Mouse (Mus musculus): ENCODE data around the gene Pdxp. TPM values are rescaled to one million over a fixed set of nuclear protein-coding genes. Genes with fewer than 3 reads are reported as not detected.

The Pdxp gene
- polyA plus RNA-seq, 1 experiment from 2014 or later: 11.8 TPM

DNA sequence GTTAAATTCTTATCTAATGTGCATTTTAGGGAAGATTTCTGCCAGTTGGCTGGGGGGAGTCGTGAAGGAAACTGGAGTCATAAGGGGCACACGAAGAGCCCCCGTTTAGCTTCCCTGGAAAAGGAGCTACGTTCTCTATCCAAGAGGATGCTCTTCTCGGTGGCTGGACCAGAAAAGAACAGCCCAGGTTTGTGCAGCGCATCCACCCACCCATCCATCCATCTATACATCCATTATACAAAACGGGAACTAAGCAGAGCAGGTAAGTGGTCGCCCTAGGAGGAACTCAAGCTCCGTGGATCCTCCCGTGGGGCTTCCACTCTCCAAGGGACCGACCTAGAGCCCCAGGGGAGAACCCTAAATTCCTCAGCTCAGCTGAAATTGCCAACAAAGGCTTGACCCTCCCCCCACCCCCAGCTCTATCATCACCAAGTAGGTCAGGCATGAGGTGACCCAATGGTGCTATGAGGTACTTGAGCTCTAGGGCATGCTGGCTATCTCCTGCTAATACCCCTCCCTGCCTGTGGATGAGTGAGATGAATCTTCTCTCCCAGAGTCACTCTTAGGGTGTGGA is 34.5 kb downstream of the Pdxp start:
- WGBS: 6% methylated on average over 11 of the region's 11 CpGs

DNA sequence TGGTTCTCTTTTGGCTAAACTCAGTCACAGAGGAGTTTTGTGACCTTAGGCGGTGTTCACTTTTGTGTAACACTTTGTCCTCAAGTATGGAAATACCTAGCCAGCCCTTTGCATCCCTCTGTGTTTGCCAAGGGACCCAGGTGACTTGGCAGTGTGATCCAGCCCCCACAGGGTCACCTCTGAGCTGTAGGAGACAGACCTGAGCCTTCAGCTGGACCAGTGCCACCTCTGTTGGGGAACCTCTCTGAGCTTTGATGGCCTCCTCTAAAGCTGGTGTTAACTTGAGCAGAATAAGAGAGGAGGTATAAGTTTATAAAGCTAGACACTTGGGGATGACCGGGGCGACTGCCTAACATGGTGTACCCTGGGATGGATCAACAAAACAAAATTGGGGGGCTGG is 35.2 kb downstream of the Pdxp start:
- Histone ChIP-seq H3K4me1 (peaks cover 7% of the 10 kb centered on the region; the same call in 1 of the 2 replicates), H3K27ac (no peak overlapping the region), H3K4me2 (no peak overlapping the region), H3K36me3 (no peaks in the 10 kb centered on the region), H3K4me3 (replicated peaks) (no peak overlapping the region), H3K9ac (no peak overlapping the region), H3K9me3 (no peaks in the 10 kb centered on the region), H3K27me3 (replicated peaks) (no peaks in the 10 kb centered on the region)
- no peak for ATAC-seq (ENCODE audit: insufficient read depth, low FRiP score, low read depth)
- 96% methylated on average over 3 of the region's 3 CpGs for WGBS

More for the DNA sequence above, 34.5 kb downstream of the Pdxp start:
- no peak for ATAC-seq (ENCODE audit: insufficient read depth, low FRiP score, low read depth)
- Histone ChIP-seq H3K36me3 (no peaks in the 10 kb centered on the region), H3K4me3 (replicated peaks) (peak overlapping the region; percentile 50), H3K4me2 (peak overlapping the region; percentile 85), H3K9me3 (no peaks in the 10 kb centered on the region), H3K27me3 (replicated peaks) (no peaks in the 10 kb centered on the region), H3K4me1 (peaks cover 7% of the 10 kb centered on the region; the same call in 1 of the 2 replicates), H3K9ac (peak overlapping the region; percentile 13; the same call in 1 of the 2 replicates), H3K27ac (no peak overlapping the region)

DNA sequence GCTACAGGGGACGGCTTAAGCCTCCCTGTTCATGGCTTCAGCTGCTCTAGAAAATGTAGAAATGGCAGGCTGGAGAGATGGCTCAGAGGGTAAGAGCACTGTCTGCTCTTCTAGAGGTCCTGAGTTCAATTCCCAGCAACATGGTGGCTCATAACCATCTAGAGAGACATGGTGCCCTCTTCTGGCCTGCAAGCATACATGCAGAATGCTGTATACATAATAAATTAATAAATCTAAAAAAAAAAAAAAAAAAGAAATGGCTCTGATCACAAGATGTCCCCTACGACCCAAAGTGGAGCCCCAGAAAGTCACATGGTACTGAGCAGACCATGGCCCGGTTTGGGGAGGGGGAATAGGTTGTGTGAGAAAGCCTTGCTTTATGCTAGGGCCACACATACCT is 41.9 kb downstream of the Pdxp start:
- WGBS: 79% methylated on average over 3 of the region's 3 CpGs
- H3K4me2 ChIP-seq: no peak overlapping the region
- no peaks in the 10 kb centered on the region for H3K27me3 ChIP-seq (replicated peaks)
- H3K4me3 ChIP-seq (replicated peaks): no peak overlapping the region
- no peak overlapping the region for H3K9ac ChIP-seq
- no peaks in the 10 kb centered on the region for H3K36me3 ChIP-seq
- H3K9me3 ChIP-seq: no peaks in the 10 kb centered on the region
- H3K4me1 ChIP-seq: 0 out of 2 replicates have a peak, but pooled peaks cover 5% of the 10 kb centered on the region
- ATAC-seq (ENCODE audit: insufficient read depth, low FRiP score, low read depth): no peak
- no peak overlapping the region for H3K27ac ChIP-seq

DNA sequence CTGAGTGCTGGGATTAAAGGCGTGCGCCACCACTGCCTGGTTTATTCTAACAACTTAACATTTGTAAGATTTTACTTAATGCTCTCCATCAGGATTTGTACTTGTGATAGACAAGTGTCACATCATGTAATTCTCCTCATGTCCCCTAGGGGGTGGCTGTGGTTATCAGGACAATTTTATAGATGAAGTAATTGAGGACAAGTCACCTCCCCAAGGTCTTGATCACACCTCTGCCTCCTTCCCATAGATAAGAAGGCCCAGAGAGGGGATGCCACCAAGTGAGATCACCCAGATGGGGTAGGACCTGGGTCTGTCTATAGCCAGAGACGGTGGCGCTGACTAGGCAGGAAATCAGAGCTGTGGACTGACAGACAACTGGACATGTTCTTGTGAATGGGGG is 42.6 kb downstream of the Pdxp start:
- Histone ChIP-seq H3K9me3 (no peaks in the 10 kb centered on the region), H3K4me1 (0 out of 2 replicates have a peak, but pooled peaks cover 5% of the 10 kb centered on the region), H3K27ac (no peak overlapping the region), H3K27me3 (replicated peaks) (no peaks in the 10 kb centered on the region), H3K9ac (no peak overlapping the region), H3K4me3 (replicated peaks) (no peak overlapping the region), H3K36me3 (no peaks in the 10 kb centered on the region), H3K4me2 (no peak overlapping the region)
- 81% methylated on average over 4 of the region's 4 CpGs for WGBS
- ATAC-seq (ENCODE audit: insufficient read depth, low FRiP score, low read depth): no peak

DNA sequence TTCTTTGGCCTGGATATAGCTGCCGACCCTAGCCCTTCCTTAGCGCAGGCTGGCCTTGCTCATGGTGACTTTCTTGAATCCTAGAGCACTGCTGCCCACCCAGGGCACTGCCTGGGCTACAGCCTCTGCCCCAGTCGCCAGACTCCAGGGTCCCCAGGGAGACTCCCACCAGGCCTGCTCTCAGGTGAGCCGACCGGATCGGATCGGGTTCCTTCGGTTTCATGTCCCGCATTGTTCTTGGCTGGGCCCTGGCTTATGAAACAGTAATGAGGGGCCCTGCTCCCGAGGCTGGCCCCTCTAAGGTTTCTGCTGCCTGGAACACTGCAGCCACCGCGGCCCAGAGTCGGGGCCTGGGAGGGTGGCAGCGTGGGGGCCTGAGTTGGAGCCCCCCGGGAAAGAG is 43.3 kb downstream of the Pdxp start:
- no peak overlapping the region for H3K27ac ChIP-seq
- no peaks in the 10 kb centered on the region for H3K27me3 ChIP-seq (replicated peaks)
- no peaks in the 10 kb centered on the region for H3K36me3 ChIP-seq
- no peak overlapping the region for H3K4me3 ChIP-seq (replicated peaks)
- H3K9me3 ChIP-seq: no peaks in the 10 kb centered on the region
- no peak overlapping the region for H3K9ac ChIP-seq
- H3K4me2 ChIP-seq: no peak overlapping the region
- 48% methylated on average over 15 of the region's 15 CpGs for WGBS
- ATAC-seq (ENCODE audit: insufficient read depth, low FRiP score, low read depth): no peak
- 0 out of 2 replicates have a peak, but pooled peaks cover 5% of the 10 kb centered on the region for H3K4me1 ChIP-seq

DNA sequence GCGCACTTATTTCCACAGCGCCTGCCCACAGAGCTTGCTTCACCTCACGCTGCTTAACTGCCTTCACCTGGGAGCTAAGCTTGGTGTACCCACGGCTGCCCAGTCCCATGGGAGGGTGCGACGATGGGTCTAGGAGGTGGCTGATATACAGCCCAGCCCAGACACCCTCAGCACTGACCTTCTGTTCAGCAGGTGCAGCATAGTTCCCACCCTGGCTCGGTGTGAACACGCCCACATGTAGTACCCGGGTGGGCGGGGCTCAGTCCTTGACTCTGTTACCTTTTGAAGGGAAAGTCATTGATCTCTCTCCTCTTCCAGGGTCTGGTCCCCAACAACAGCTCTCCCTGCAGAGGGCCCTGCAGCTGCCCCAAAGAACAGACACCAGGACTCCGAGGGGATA is 45.8 kb downstream of the Pdxp start:
- Histone ChIP-seq H3K27me3 (replicated peaks) (no peaks in the 10 kb centered on the region), H3K9ac (no peak overlapping the region), H3K36me3 (no peaks in the 10 kb centered on the region), H3K27ac (no peak overlapping the region), H3K4me1 (0 out of 2 replicates have a peak, but pooled peaks cover 12% of the 10 kb centered on the region), H3K9me3 (no peaks in the 10 kb centered on the region), H3K4me3 (replicated peaks) (no peak overlapping the region), H3K4me2 (no peak overlapping the region; the same call in 1 of the 2 replicates)
- ATAC-seq (ENCODE audit: insufficient read depth, low FRiP score, low read depth): peak; percentile 69; the same call in 1 of the 2 replicates
- WGBS: 67% methylated on average over 11 of the region's 11 CpGs

DNA sequence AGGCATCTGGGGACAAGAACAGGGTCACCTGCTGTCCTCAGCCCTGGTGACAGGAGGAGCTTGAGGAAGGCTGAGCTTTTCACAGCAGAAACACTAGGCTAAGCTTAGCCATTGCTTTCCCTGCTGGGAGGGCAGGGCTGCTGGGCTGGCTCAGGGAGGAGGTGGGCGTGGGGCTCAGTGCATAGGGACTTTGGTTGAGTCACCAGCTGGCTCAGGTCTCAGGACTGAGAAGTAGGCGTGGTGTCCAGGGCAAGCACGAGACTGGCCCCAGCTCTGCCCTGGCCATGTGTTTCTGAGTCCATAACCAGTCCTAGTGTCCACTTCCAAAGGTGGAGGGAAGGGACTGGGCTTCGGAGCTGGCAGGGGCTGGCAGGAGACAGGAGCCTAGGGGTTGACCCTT is 46.4 kb downstream of the Pdxp start:
- no peaks in the 10 kb centered on the region for H3K36me3 ChIP-seq

DNA sequence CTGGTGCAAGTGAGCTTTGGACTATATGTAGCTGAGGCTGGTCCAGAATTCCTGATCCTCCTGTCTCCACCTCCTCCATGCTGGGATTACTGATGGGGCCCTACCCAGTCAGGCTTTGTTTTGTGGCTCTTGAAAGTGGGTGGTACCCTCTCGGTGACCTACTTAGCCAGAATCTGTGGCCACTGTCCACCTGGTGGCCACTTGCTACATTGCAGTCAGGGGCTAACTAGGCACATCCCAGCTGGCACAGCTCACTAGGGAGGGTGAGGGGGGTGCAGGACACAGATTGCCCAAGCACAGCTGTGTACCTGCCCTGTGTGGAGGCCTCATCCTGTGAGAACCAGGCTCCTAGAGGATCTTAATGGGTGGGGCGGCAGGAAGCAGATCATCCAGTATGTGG is 49.2 kb downstream of the Pdxp start:
- H3K4me1 ChIP-seq: 0 out of 2 replicates have a peak, but pooled peaks cover 6% of the 10 kb centered on the region
- H3K9me3 ChIP-seq: no peaks in the 10 kb centered on the region
- no peak overlapping the region for H3K4me3 ChIP-seq (replicated peaks)
- H3K9ac ChIP-seq: no peak overlapping the region
- no peak for ATAC-seq (ENCODE audit: insufficient read depth, low FRiP score, low read depth)
- no peak overlapping the region for H3K27ac ChIP-seq
- H3K27me3 ChIP-seq (replicated peaks): no peaks in the 10 kb centered on the region
- H3K36me3 ChIP-seq: no peaks in the 10 kb centered on the region
- WGBS: 26% methylated on average over 2 of the region's 2 CpGs
- no peak overlapping the region for H3K4me2 ChIP-seq

More for the DNA sequence above, 46.4 kb downstream of the Pdxp start:
- Histone ChIP-seq H3K4me2 (no peak overlapping the region; the same call in 1 of the 2 replicates), H3K9ac (no peak overlapping the region), H3K27ac (no peak overlapping the region), H3K27me3 (replicated peaks) (no peaks in the 10 kb centered on the region), H3K9me3 (no peaks in the 10 kb centered on the region), H3K4me1 (0 out of 2 replicates have a peak, but pooled peaks cover 12% of the 10 kb centered on the region), H3K4me3 (replicated peaks) (no peak overlapping the region)
- WGBS: 63% methylated on average over 4 of the region's 4 CpGs
- 0 out of 2 replicates have a peak, but pooled peaks have one; percentile 34 for ATAC-seq (ENCODE audit: insufficient read depth, low FRiP score, low read depth)

Small RNAs within 50 kb of the gene (microRNA-seq; reads per million reads assigned to microRNA genes)
- not detected for gene Mir6955

Other genes with a start within 250 kb of the Pdxp start
- gene Elfn2, start 195.1 kb upstream of the Pdxp start, polyA plus RNA-seq (2015; fragmentation: Nextera tagmentation; extraction: Ambion mirVana): 0.10 and 0.12 TPM in 2 replicates
- gene Mfng, start 140.4 kb upstream of the Pdxp start, polyA plus RNA-seq (2015; fragmentation: Nextera tagmentation; extraction: Ambion mirVana): 18.0 and 21.1 TPM in 2 replicates
- 6.6 and 7.6 TPM in 2 replicates for gene Card10, start 110.9 kb upstream of the Pdxp start, polyA plus RNA-seq (2015; fragmentation: Nextera tagmentation; extraction: Ambion mirVana)
- gene Cdc42ep1, start 71.3 kb upstream of the Pdxp start, polyA plus RNA-seq (2015; fragmentation: Nextera tagmentation; extraction: Ambion mirVana): 54.1 and 62.1 TPM in 2 replicates
- 210 and 299 TPM in 2 replicates for gene Lgals2, start 58.4 kb upstream of the Pdxp start, polyA plus RNA-seq (2015; fragmentation: Nextera tagmentation; extraction: Ambion mirVana)
- 47.1 TPM in 2 replicates for gene Gga1, start 36.7 kb upstream of the Pdxp start, polyA plus RNA-seq (2015; fragmentation: Nextera tagmentation; extraction: Ambion mirVana)
- gene Gm49510, start 14.3 kb upstream of the Pdxp start, polyA plus RNA-seq (2015; fragmentation: Nextera tagmentation; extraction: Ambion mirVana): 0.42 and 0.52 TPM in 2 replicates
- gene Sh3bp1, start 14.2 kb upstream of the Pdxp start, polyA plus RNA-seq (2015; fragmentation: Nextera tagmentation; extraction: Ambion mirVana): 34.8 and 36.9 TPM in 2 replicates
- gene Lgals1, start 12.8 kb downstream of the Pdxp start, polyA plus RNA-seq (2015; fragmentation: Nextera tagmentation; extraction: Ambion mirVana): 1,300 and 1,476 TPM in 2 replicates
- gene Nol12, start 21.0 kb downstream of the Pdxp start, polyA plus RNA-seq (2015; fragmentation: Nextera tagmentation; extraction: Ambion mirVana): 47.4 and 49.9 TPM in 2 replicates
- gene Triobp, start 33.8 kb downstream of the Pdxp start, polyA plus RNA-seq (2015; fragmentation: Nextera tagmentation; extraction: Ambion mirVana): 54.4 TPM in 2 replicates
- 546 and 587 TPM in 2 replicates for gene H1f0, start 114.5 kb downstream of the Pdxp start, polyA plus RNA-seq (2015; fragmentation: Nextera tagmentation; extraction: Ambion mirVana)
- 0.68 and 0.89 TPM in 2 replicates for gene Galr3, start 128.0 kb downstream of the Pdxp start, polyA plus RNA-seq (2015; fragmentation: Nextera tagmentation; extraction: Ambion mirVana)
- gene Ankrd54, start 149.0 kb downstream of the Pdxp start, polyA plus RNA-seq (2015; fragmentation: Nextera tagmentation; extraction: Ambion mirVana): 49.7 and 51.8 TPM in 2 replicates
- gene Eif3l, start 161.3 kb downstream of the Pdxp start, polyA plus RNA-seq (2015; fragmentation: Nextera tagmentation; extraction: Ambion mirVana): 200 and 222 TPM in 2 replicates
- 11.5 and 11.9 TPM in 2 replicates for gene Micall1, start 195.0 kb downstream of the Pdxp start, polyA plus RNA-seq (2015; fragmentation: Nextera tagmentation; extraction: Ambion mirVana)
- gene Polr2f, start 227.1 kb downstream of the Pdxp start, polyA plus RNA-seq (2015; fragmentation: Nextera tagmentation; extraction: Ambion mirVana): 308 and 336 TPM in 2 replicates
- gene 1700088E04Rik, start 227.3 kb downstream of the Pdxp start, polyA plus RNA-seq (2015; fragmentation: Nextera tagmentation; extraction: Ambion mirVana): 6.7 and 6.9 TPM in 2 replicates

Measured in stomach, embryonic 15.5 days (tissue).